Mouse (Mus musculus): ENCODE measurements around the gene Hdlbp.

- TF ChIP-seq POLR2A (IDR thresholded peaks at IDR 0.05; ENCODE audit: low read depth, low read length): no peak
- no peak for TF ChIP-seq CTCF (IDR thresholded peaks at IDR 0.05; ENCODE audit: extremely low read depth, insufficient read length, insufficient replicate concordance, low read depth, low read length)
Observed at GRCm38 (mm10) chr1:93459101-93459500, 19.5 kb downstream of the Hdlbp start.
